Mouse (Mus musculus) ES-E14 (cell line): ENCODE measurements at regions not wholly inside any gene's neighbourhood (a gene's known extent, or its start where the extent isn't known, plus 50 kb on each side); places are given as distances from the start of the nearest gene placed in this dataset.

ENCODE experiments used
- CHD2 ChIP-seq: IDR thresholded peaks from 2 replicates; pipeline ENCODE4 v1.6.1; 2014; ENCODE audit warnings: mild to moderate bottlenecking, low read depth, low read length, inconsistent platforms
- HCFC1 ChIP-seq: IDR thresholded peaks from 2 replicates; pipeline ENCODE4 v1.6.1; 2012; ENCODE audit warnings: low read length, inconsistent platforms, borderline replicate concordance; ENCODE audit not compliant: insufficient read depth
- MAFK ChIP-seq: IDR thresholded peaks from 2 replicates; pipeline ENCODE4 v1.6.1; 2014; ENCODE audit warnings: mild to moderate bottlenecking, low read depth, low read length, inconsistent platforms; ENCODE audit not compliant: insufficient read depth
- ZC3H11A ChIP-seq: IDR thresholded peaks from 2 replicates; pipeline ENCODE4 v1.6.1; 2012; ENCODE audit warnings: low read depth, mild to moderate bottlenecking, inconsistent platforms, low read length, borderline replicate concordance
- ZNF384 ChIP-seq: IDR thresholded peaks from 2 replicates; pipeline ENCODE4 v1.6.1; 2012; ENCODE audit warnings: low read depth, low read length, inconsistent platforms

- no peak for TF ChIP-seq HCFC1
- no peak for TF ChIP-seq MAFK
- TF ChIP-seq CHD2: no peak
- TF ChIP-seq ZC3H11A: no peak
- TF ChIP-seq ZNF384: no peak
Observed at GRCm38 (mm10) chr8:67061506-67061905, 201.5 kb downstream of the Naf1 start.
